Mouse (Mus musculus) embryonic facial prominence, embryonic 15.5 days (tissue): Measurements from ENCODE around the gene BC025920. TPM values are rescaled to one million over a fixed set of nuclear protein-coding genes. Genes with fewer than 3 reads are reported as not detected.

Experiments
- ATAC-seq: fragments of 200-750 bp; cut with Nextera tagmentation; 2 replicates; pipeline ENCODE4 v1.8.0; 2017; ENCODE audit warnings: low read depth, moderate TSS enrichment; ENCODE audit not compliant: insufficient number of reproducible peaks, low FRiP score, low TSS enrichment
- H3K27ac ChIP-seq: fragments of 300-500 bp; sonication (generic); replicated peaks from 2 replicates; pipeline ENCODE4 v1.5.1; 2015; ENCODE audit warnings: mild to moderate bottlenecking, inconsistent platforms
- H3K27me3 ChIP-seq: fragments of 300-500 bp; sonication (generic); 2 replicates; pipeline ENCODE4 v1.6.1; 2015; ENCODE audit warnings: inconsistent platforms
- H3K36me3 ChIP-seq: fragments of 300-500 bp; sonication (generic); 2 replicates; pipeline ENCODE4 v1.6.1; 2015; ENCODE audit warnings: mild to moderate bottlenecking, inconsistent platforms
- H3K4me1 ChIP-seq: fragments of 300-500 bp; sonication (generic); 2 replicates; pipeline ENCODE4 v1.6.1; 2015; ENCODE audit warnings: inconsistent platforms
- H3K4me2 ChIP-seq: fragments of 300-500 bp; sonication (generic); replicated peaks from 2 replicates; pipeline ENCODE4 v1.6.1; 2015; ENCODE audit warnings: mild to moderate bottlenecking, inconsistent platforms
- H3K4me3 ChIP-seq: fragments of 300-500 bp; sonication (generic); replicated peaks from 2 replicates; pipeline ENCODE4 v1.5.1; 2015; ENCODE audit warnings: mild to moderate bottlenecking, inconsistent platforms
- H3K9ac ChIP-seq: fragments of 300-500 bp; sonication (generic); 2 replicates; pipeline ENCODE4 v1.6.1; 2015; ENCODE audit warnings: inconsistent platforms
- H3K9me3 ChIP-seq: fragments of 300-500 bp; sonication (generic); replicated peaks from 2 replicates; pipeline ENCODE4 v1.6.1; 2016; ENCODE audit warnings: inconsistent platforms
- WGBS: fragments of 180-500 bp; shearing (Covaris S2); methylation state at CpG from one replicate; pipeline ENCODE4 v1.1.7; 2015; 5-methylcytosine and 5-hydroxymethylcytosine counted together
- polyA plus RNA-seq: library from polyadenylated mRNA; unstranded; fragments of >200 nt; fragmentation: Nextera tagmentation; extraction: Ambion mirVana; gene quantifications from 2 replicates; pipeline ENCODE4 v1.2.1, GENCODE M21; 2015

BC025920 gene
- polyA plus RNA-seq, 1 experiment from 2014 or later, result 1.3 TPM

- WGBS, result 15% methylated on average over 29 of the region's 29 CpGs
- Histone ChIP-seq H3K9me3 (0 out of 2 replicates have a peak, but pooled peaks cover under 1% of the 10 kb centered on the region), H3K36me3 (peaks cover 7% of the 10 kb centered on the region; the same call in 1 of the 2 replicates), H3K9ac (0 out of 2 replicates have a peak overlapping the region, but pooled peaks have one; percentile 7), H3K27me3 (no peaks in the 10 kb centered on the region), H3K27ac (peak overlapping the region; percentile 93), H3K4me2 (peak overlapping the region; percentile 60), H3K4me1 (peaks cover 49% of the 10 kb centered on the region), H3K4me3 (peak overlapping the region; percentile 60)
- ATAC-seq, result peak; percentile 59; the same call in 1 of the 2 replicates
These were observed 953 bp upstream of the BC025920 start for GRCm38 (mm10) chr10:81604968-81605665.

- ATAC-seq, result no peak
- 0 out of 2 replicates have a peak overlapping the region, but pooled peaks have one; percentile 7 for H3K9ac ChIP-seq
- H3K27me3 ChIP-seq, result no peaks in the 10 kb centered on the region
- peak overlapping the region; percentile 60 for H3K4me3 ChIP-seq
- peak overlapping the region; percentile 93 for H3K27ac ChIP-seq
- 2% methylated on average over 14 of the region's 14 CpGs for WGBS
- H3K36me3 ChIP-seq, result peaks cover 7% of the 10 kb centered on the region; the same call in 1 of the 2 replicates
- H3K4me1 ChIP-seq, result peaks cover 44% of the 10 kb centered on the region
- peak overlapping the region; percentile 60 for H3K4me2 ChIP-seq
- H3K9me3 ChIP-seq, result 0 out of 2 replicates have a peak, but pooled peaks cover 3% of the 10 kb centered on the region
These were observed 450 bp upstream of the BC025920 start for GRCm38 (mm10) chr10:81605666-81605973.

- 91% methylated on average over 1 of the region's 1 CpGs for WGBS
- Histone ChIP-seq H3K36me3 (peaks cover 7% of the 10 kb centered on the region; the same call in 1 of the 2 replicates), H3K4me2 (no peak overlapping the region), H3K4me3 (no peak overlapping the region), H3K27ac (no peak overlapping the region), H3K9ac (no peak overlapping the region), H3K27me3 (no peaks in the 10 kb centered on the region), H3K9me3 (0 out of 2 replicates have a peak, but pooled peaks cover 3% of the 10 kb centered on the region), H3K4me1 (peaks cover 23% of the 10 kb centered on the region)
- no peak for ATAC-seq
These were observed 2.2 kb downstream of the BC025920 start for GRCm38 (mm10) chr10:81608308-81608707.

- H3K36me3 ChIP-seq, result peaks cover 7% of the 10 kb centered on the region; the same call in 1 of the 2 replicates
- no peaks in the 10 kb centered on the region for H3K27me3 ChIP-seq
- H3K27ac ChIP-seq, result no peak overlapping the region
- H3K9ac ChIP-seq, result no peak overlapping the region
- 66% methylated on average over 3 of the region's 3 CpGs for WGBS
- 0 out of 2 replicates have a peak, but pooled peaks cover 3% of the 10 kb centered on the region for H3K9me3 ChIP-seq
- no peak overlapping the region for H3K4me3 ChIP-seq
- H3K4me2 ChIP-seq, result no peak overlapping the region
- no peaks in the 10 kb centered on the region for H3K4me1 ChIP-seq
- ATAC-seq, result no peak
These were observed 6.7 kb downstream of the BC025920 start for GRCm38 (mm10) chr10:81612779-81613178.

GRCm38 (mm10) chr10:81615486-81615885, 9.4 kb downstream of the BC025920 start:
- Histone ChIP-seq H3K27ac (no peak overlapping the region), H3K4me3 (no peak overlapping the region), H3K4me2 (no peak overlapping the region), H3K4me1 (no peaks in the 10 kb centered on the region), H3K27me3 (no peaks in the 10 kb centered on the region), H3K9ac (no peak overlapping the region), H3K9me3 (no peaks in the 10 kb centered on the region), H3K36me3 (peaks cover 3% of the 10 kb centered on the region; the same call in 1 of the 2 replicates)
- WGBS, result 47% methylated on average over 6 of the region's 6 CpGs
- ATAC-seq, result no peak

GRCm38 (mm10) chr10:81619976-81620375, 13.9 kb downstream of the BC025920 start:
- Histone ChIP-seq H3K4me1 (0 out of 2 replicates have a peak, but pooled peaks cover 3% of the 10 kb centered on the region), H3K9me3 (no peaks in the 10 kb centered on the region), H3K9ac (no peak overlapping the region), H3K36me3 (peaks cover 45% of the 10 kb centered on the region), H3K27me3 (no peaks in the 10 kb centered on the region), H3K4me2 (no peak overlapping the region), H3K27ac (no peak overlapping the region), H3K4me3 (no peak overlapping the region)
- 53% methylated on average over 5 of the region's 5 CpGs for whole genome bisulfite sequencing
- ATAC-seq, result no peak

GRCm38 (mm10) chr10:81620786-81621185, 14.7 kb downstream of the BC025920 start:
- no peaks in the 10 kb centered on the region for H3K9me3 ChIP-seq
- H3K27ac ChIP-seq, result 0 out of 2 replicates have a peak overlapping the region, but pooled peaks have one; percentile 11
- 0 out of 2 replicates have a peak, but pooled peaks cover 3% of the 10 kb centered on the region for H3K4me1 ChIP-seq
- H3K36me3 ChIP-seq, result peaks cover 53% of the 10 kb centered on the region
- no peaks in the 10 kb centered on the region for H3K27me3 ChIP-seq
- H3K4me3 ChIP-seq, result no peak overlapping the region
- 55% methylated on average over 9 of the region's 9 CpGs for WGBS
- no peak for ATAC-seq
- no peak overlapping the region for H3K9ac ChIP-seq
- no peak overlapping the region for H3K4me2 ChIP-seq

GRCm38 (mm10) chr10:81623441-81623840, 17.4 kb downstream of the BC025920 start:
- Histone ChIP-seq H3K4me2 (no peak overlapping the region), H3K36me3 (peaks cover 55% of the 10 kb centered on the region)
- 61% methylated on average over 8 of the region's 8 CpGs for WGBS

GRCm38 (mm10) chr10:81626101-81626993, 20.3 kb downstream of the BC025920 start:
- WGBS, result 89% methylated on average over 22 of the region's 22 CpGs
- peaks cover 24% of the 10 kb centered on the region for H3K4me1 ChIP-seq
- H3K36me3 ChIP-seq, result peaks cover 44% of the 10 kb centered on the region
- no peak for ATAC-seq
- peak overlapping the region; percentile 61 for H3K4me2 ChIP-seq
- H3K9ac ChIP-seq, result peak overlapping the region; percentile 64
- H3K4me3 ChIP-seq, result peak overlapping the region; percentile 70
- no peaks in the 10 kb centered on the region for H3K9me3 ChIP-seq
- no peaks in the 10 kb centered on the region for H3K27me3 ChIP-seq
- peak overlapping the region; percentile 90 for H3K27ac ChIP-seq

More at GRCm38 (mm10) chr10:81623441-81623840, 17.4 kb downstream of the BC025920 start:
- ATAC-seq, result no peak
- Histone ChIP-seq H3K9ac (no peak overlapping the region), H3K4me3 (no peak overlapping the region), H3K9me3 (no peaks in the 10 kb centered on the region), H3K27me3 (no peaks in the 10 kb centered on the region), H3K27ac (no peak overlapping the region), H3K4me1 (peaks cover 22% of the 10 kb centered on the region)

- Histone ChIP-seq H3K36me3 (peaks cover 37% of the 10 kb centered on the region), H3K9me3 (no peaks in the 10 kb centered on the region), H3K9ac (peak within 1 kb of the TSS; percentile 64), H3K4me2 (peak within 1 kb of the TSS; percentile 61), H3K27ac (peak within 1 kb of the TSS; percentile 90), H3K27me3 (no peaks in the 10 kb centered on the region), H3K4me3 (peak within 1 kb of the TSS; percentile 70), H3K4me1 (peaks cover 26% of the 10 kb centered on the region)
- peak; percentile 88 for ATAC-seq
- 3% methylated on average over 40 of the region's 40 CpGs for WGBS
These were observed 21.1 kb downstream of the BC025920 start, which contains the start of gene Sirt6 for GRCm38 (mm10) chr10:81626994-81627835. TSS of gene Sirt6 (minus strand) at chr10:81627797.
